Mouse (Mus musculus) T-helper 17 cell (primary cell): ENCODE results near the gene Hist1h4b.
"Not testable (repeated sequence)": the region's sequence is repeated elsewhere in the genome, so short reads cannot be mapped to it uniquely, and the experiment has no call there.

ENCODE experiments used
- in situ Hi-C, 2 experiments: fragments of 300-600 bp; cut with MboI, MseI; formaldehyde crosslinking; loops; 1 replicate in 1 of 2; 2 replicates in 1 of 2; pipeline ENCODE4 v1.15.1; 2025; ENCODE audit warnings: high pct_unique_total_duplicates in 2 of 2

The Hist1h4b gene

DNA sequence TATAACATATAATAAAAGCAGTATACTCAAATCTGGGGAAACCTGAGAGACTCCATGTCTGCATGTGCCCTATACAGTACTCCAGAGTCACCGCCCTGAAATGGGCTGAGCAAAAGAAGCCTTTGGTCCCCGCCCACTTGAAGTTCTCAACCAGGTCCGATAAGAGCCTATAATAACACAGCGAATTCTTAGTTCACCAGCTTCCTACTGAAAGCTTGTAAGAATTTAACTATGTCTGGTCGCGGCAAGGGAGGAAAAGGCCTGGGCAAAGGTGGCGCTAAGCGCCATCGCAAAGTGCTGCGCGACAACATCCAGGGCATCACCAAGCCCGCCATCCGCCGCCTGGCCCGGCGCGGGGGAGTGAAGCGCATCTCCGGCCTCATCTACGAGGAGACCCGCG is at the start of gene Hist1h4b:
Hist1h4b (plus strand) TSS at position 224 of the 400 bp plus-strand sequence.
- in situ Hi-C loops: loop anchor here (5.0 to 25.0 kb wide), 3 partner anchors 312 to 1969 kb away; partner anchors contain the start of genes Hist1h1b (in 2 of the 2), Hist1h2an (in 2 of the 2), Hist1h2bp (in 2 of the 2) and Hist1h3i (in 2 of the 2)

- in situ Hi-C loops: no loop called here
Observed at GRCm38 (mm10) chr13:23708041-23708440, 48.8 kb upstream of the Hist1h4b start.

DNA sequence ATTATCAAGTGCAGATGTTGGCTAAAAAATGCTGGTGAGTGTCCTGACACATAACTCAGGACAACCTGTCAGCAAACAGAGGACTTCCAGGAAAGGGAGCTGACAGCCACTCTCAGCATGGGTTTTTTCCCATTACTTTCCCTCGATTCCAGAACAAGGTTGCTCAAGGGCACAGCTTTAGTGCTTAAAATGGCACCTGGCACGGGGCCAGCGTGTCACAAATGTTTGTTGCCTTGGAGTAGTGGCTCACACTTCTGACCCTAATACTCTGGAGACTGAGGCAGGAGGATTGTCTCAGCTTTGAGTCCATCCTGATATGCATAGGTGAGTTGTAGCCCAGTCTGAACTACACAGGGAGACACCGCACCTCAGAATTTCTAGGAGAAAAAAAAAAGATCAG is 48.2 kb upstream of the Hist1h4b start:
- in situ Hi-C loops: no loop called here

DNA sequence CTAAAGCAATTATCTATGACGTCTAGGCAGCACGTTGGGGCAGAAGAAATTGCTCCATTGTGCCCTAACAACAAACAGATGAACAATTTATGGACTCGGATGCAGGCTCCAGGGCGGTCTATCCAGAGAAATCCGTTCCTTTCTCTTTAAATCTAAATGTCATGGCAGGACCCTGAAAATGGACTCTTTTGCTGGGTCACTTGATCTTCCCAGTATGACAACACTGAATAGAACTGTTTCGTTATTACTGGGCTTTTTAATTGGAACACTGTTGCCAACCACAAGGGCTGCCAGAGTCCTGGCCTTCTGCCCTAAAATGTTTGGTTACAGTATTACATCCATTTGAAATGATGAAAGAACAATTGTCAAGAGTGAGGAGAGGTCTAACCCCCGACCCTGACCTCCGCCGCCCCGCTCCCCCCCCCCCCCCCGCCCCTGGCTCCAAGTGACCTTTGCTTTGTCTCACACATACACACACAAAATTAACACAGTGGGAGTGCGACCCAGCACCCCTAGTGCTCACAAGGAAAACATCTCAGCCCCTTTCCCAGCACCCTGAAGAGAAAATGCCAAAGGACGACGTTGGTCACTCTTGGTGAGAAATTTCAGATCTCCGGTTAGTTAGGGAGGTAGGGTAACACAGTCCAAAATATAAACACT is 47.0 kb upstream of the Hist1h4b start:
- in situ Hi-C loops: no loop called here

- in situ Hi-C loops: no loop called here
Observed at GRCm38 (mm10) chr13:23710374-23711089, 46.3 kb upstream of the Hist1h4b start, which contains the start of gene Hfe. Gene Hfe (minus strand): TSS chr13:23710854.

GRCm38 (mm10) chr13:23716261-23717042 is 40.4 kb upstream of the Hist1h4b start:
- in situ Hi-C loops: no loop called here

DNA sequence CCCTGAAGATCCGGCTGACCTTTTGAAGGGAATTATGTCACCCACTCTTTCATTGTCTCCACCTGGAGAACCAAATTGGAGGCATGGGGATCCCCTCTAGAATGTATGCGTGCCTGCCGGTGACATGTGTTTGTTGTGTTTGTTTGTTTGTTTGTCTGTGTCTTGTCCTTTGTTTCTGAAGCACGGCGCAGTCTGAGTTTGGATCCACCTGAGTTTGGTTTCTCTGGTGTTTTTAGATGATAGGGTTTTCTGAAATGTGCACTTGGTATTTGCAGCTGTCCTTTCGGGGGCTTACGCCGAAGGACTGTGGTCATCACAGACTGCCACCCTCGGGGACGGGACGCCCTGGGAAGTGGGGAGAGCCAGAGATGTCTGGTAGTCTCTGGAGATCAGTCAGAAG is 39.6 kb upstream of the Hist1h4b start:
- in situ Hi-C loops: no loop called here

- in situ Hi-C loops: not testable (repeated sequence)
Observed at GRCm38 (mm10) chr13:23717593-23718245, 39.1 kb upstream of the Hist1h4b start.

DNA sequence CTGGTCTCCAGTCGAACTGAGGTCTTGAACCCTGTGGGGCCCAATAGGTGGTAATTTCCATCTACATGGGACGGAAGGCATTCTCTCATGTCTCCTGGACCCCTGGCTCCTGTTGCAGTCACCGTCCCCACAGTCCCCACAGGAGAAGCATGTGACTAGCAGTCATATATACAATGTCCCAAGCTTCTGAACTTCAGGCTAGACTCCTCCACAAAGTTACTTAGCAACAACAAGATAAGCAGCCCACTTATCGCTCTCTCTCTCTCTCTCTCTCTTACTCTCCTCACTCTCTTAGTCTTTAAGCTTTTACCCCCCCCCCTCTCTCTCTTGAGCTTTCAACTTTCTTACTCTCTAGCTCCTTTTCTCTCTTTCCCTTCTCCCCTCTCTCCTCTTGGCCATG is 32.6 kb upstream of the Hist1h4b start:
- in situ Hi-C loops: no loop called here

DNA sequence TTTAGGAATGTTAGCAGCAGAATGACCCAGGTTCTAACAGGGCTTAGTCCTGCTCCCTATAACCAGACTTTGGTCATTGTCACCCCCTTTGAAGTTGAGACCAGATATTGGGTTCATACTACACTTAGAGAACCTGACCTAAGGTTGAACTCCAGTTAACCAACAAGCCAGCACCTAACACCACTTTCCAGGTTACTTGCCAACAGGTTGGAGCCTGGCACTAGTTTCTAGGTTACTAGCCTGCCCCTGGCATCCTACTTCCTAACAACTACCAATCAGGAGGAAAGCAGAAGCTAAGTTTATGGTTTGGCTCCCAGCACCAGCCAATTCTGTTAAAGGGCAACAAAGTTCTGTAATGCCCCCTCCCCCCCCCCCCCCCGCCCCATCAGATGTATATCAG is 31.6 kb upstream of the Hist1h4b start:
- in situ Hi-C loops: loop anchor here in 1 of 2 experiments (5.0 kb wide), 1 partner anchor 93 kb away; no protein-coding TSS in a partner anchor

DNA sequence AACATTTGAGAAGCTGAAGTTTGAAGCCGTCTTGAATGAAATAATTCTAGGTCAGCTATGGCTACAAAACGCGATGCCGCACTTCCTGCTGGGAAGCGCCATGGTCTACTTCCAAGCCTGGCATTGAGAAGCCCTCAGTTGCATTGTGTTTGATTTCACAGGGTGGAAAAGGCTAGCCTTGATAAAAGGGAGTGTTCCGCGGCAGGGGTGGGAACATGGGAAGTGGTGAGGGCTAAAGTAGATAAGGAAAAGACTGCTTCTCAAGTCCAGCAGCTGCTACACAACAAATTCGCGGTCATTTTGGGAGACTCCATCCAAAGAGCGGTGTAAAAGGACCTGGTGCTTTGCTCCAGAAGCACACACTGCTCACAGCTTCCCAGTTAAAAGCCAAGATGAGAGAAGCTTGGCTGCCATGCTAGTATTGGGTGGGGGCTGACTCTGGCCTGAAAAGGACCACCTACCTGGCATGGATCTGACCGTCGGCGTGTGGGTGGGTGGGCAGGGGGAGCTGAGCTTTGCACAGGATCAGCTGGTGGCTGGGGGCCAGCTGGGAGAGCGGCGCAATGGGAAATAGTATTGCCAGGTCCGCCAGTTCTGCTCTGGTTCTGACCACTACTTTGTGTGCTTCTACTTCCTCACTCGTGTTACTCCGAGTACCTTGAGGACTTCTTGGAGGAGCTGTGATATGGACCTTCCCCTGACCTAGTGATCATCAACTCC is 28.2 kb upstream of the Hist1h4b start:
- in situ Hi-C loops: loop anchor here in 1 of 2 experiments (5.0 kb wide), 1 partner anchor 96 kb away; no protein-coding TSS in a partner anchor

GRCm38 (mm10) chr13:23729192-23729525 is 27.7 kb upstream of the Hist1h4b start:
- in situ Hi-C loops: loop anchor here in 1 of 2 experiments (5.0 kb wide), 1 partner anchor 97 kb away; no protein-coding TSS in a partner anchor

DNA sequence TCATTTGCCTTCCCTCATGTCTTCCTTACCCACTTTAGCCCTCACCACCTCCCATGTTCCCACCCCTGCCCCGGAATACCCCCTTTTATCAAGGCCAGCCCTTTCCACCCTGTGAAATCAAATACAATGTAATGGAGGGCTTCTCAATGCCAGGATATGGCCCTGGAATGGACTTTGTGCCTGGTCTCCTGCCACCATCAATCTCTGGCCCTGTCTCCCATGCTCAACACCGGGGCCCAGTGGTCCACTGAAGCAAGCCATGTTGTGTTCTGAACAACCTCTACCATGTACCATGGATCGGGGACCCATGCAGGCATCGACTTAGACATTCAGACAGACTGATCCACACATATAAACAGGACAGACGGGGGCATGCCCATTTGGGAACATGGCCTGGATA is 27.1 kb upstream of the Hist1h4b start:
- in situ Hi-C loops: loop anchor here in 1 of 2 experiments (5.0 kb wide), 2 partner anchors 37 to 97 kb away; no protein-coding TSS in a partner anchor

GRCm38 (mm10) chr13:23730479-23730878 is 26.3 kb upstream of the Hist1h4b start:
- in situ Hi-C loops: loop anchor here in 1 of 2 experiments (5.0 kb wide), 1 partner anchor 38 kb away; no protein-coding TSS in a partner anchor

- in situ Hi-C loops: loop anchor here in 1 of 2 experiments (5.0 kb wide), 1 partner anchor 40 kb away; no protein-coding TSS in a partner anchor
Observed at GRCm38 (mm10) chr13:23732156-23732804, 24.5 kb upstream of the Hist1h4b start.

- in situ Hi-C loops: loop anchor here in 1 of 2 experiments (5.0 kb wide), 2 partner anchors 35 to 110 kb away; no protein-coding TSS in a partner anchor
Observed at GRCm38 (mm10) chr13:23737091-23737490, 19.7 kb upstream of the Hist1h4b start.

DNA sequence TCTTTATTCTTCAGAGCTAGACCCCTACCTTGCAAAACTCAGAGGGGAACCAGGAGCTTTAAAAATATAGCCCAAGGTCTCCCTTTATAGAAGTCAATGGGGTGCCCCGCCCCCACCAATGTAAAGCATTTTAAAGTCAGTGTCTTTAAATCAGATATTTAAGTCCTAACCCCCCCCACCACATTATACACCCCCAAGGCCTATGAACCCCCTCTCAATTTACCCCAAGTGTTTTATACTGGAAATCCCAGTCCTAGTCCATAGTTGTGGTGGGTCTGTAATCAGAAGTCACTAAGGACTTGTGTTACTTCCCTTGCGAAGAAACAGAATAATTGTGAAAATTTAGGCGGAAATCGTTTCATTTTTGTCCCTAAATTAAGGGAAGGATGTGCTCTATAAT is 18.8 kb upstream of the Hist1h4b start:
- in situ Hi-C loops: loop anchor here in 1 of 2 experiments (5.0 kb wide), 2 partner anchors 36 to 111 kb away; no protein-coding TSS in a partner anchor

- in situ Hi-C loops: loop anchor here in 1 of 2 experiments (5.0 kb wide), 2 partner anchors 36 to 111 kb away; no protein-coding TSS in a partner anchor
Observed at GRCm38 (mm10) chr13:23738677-23739068, 18.1 kb upstream of the Hist1h4b start, which contains the start of gene Hist1h1c. Gene Hist1h1c (plus strand): TSS chr13:23738808.
